Mouse (Mus musculus): ENCODE results near the gene Mfsd9.

DNA sequence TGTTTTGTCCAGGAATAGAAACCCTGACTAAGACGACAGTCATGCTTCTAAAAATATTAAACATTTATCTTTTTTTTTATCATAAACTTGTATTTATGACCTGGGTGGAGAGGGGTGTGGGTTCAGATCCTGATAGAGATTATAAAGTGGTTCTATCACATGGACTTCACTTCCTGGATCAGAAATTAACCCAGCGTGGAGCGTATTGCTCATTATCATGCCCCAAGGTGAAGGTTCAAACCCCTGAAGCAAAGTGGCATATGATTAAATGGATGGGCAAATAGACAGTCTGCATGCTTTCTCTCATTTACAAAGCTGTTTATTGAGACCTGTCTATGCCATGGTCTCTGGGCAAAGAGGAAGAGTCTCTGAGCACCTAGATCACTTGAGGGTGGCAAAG, 13.7 kb downstream of the Mfsd9 start:
- TF ChIP-seq POLR2A (IDR thresholded peaks at IDR 0.05; ENCODE audit: borderline replicate concordance, extremely low read depth, insufficient read depth, insufficient read length, poor library complexity, severe bottlenecking) (no peak), CTCF (IDR thresholded peaks at IDR 0.05; ENCODE audit: borderline replicate concordance, extremely low read depth, insufficient read depth, insufficient read length) (no peak)

All from brain, embryonic 14.5 days (tissue).